Mouse (Mus musculus): ENCODE measurements around the gene Fgfr3.

- TF ChIP-seq CTCF (IDR thresholded peaks at IDR 0.05; ENCODE audit: low read depth, low read length) (no peak), POLR2A (IDR thresholded peaks at IDR 0.05; ENCODE audit: insufficient read depth, low read length) (no peak), EP300 (IDR thresholded peaks at IDR 0.05; ENCODE audit: insufficient read depth, low read depth, low read length) (no peak)
Measured at GRCm38 (mm10) chr5:33689221-33689844, 32.1 kb upstream of the Fgfr3 start.

Data from ES-Bruce4 (cell line).